Mouse (Mus musculus) G1E (cell line): ENCODE measurements around the gene Fhit.

Source experiments
- CTCF ChIP-seq: IDR thresholded peaks from 2 replicates; pipeline ENCODE4 v1.5.1; 2012; ENCODE audit warnings: low read depth, low read length, inconsistent platforms, mixed read lengths
- GATA1 ChIP-seq: IDR thresholded peaks from 2 replicates; pipeline ENCODE4 v1.6.1; 2012; ENCODE audit warnings: borderline replicate concordance, low read length, inconsistent platforms, mixed read lengths
- POLR2AphosphoS5 ChIP-seq: IDR thresholded peaks from 2 replicates; pipeline ENCODE4 v1.6.1; 2012; ENCODE audit warnings: low read depth, low read length, inconsistent platforms; ENCODE audit not compliant: insufficient replicate concordance
- TAL1 ChIP-seq: conservative IDR thresholded peaks from 2 replicates; pipeline ENCODE4 v1.6.1; 2012; ENCODE audit warnings: low read depth, low read length, inconsistent platforms, mixed read lengths

DNA sequence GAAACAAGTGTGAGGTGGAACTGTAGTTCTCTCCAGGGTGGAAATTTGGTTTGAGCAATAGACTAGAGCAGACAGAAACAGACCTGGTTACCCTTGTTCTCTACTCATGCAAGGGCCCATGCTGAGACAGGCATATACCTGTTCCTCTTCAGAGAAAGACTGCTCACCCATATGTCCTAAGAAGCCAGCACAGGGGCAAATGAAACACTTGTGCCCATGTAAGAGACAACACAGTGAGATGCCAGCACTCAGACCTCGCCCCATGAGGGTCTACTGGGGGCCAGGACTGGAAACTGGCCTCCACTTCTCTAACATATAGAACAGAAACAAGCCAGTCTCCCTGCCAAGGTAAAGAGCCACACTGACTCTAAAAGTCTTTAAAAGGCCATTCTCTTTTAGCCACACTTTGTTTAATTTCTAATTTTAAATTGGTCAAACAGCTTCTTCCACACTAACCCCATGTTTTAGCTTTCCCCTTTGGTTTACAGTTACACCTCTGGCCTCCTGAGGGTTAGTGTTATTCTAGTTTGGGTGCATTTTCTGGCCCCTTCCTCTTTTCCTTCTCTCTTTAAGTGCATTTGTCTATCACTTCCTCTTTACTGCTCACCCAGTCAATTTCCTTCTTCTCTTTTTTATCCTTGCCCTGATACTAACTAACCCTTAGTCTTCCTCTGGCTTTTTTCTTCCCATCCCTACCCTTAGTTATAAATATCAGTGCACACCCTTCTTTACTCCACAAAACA is 722.7 kb downstream of the Fhit start:
- TF ChIP-seq CTCF (no peak), TAL1 (no peak), GATA1 (no peak), POLR2AphosphoS5 (no peak)
